Comparison of ENCODE assay signal across 17 mouse cellular contexts in the genomic region with DNA sequence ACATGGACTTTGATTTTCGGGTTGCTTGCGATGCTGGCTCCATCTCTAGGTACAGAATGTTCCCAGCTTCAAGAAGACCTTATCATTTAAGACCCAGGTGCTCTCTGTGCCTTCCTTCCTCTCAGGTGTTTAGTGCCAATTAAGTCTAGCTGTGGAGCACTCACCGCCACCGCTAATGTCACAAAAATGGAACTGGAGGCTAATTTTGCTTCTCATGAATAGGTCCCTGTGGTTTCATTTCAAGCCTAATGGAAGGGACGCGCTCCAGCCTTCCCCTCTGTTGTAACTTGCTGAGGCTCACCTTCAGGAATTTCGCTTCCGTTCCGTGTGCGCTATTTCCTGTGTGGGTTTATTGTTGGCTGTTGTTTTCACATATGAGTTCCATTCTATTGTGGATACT.
DNase-seq lines count a peak whose midpoint lies in the region; ATAC-seq and TF ChIP-seq lines count a peak whose summit lies in the region.
"Had no signal": no experiment of that assay in that cellular context is flagged by ENCODE, and none has a peak within 500 bp of the region (broad histone marks: within the 10 kb centered on the region; RNA-seq: fewer than 3 reads in every experiment).

No protein-coding gene starts in this region.

- TF ChIP-seq CTCF in forebrain, postnatal 0 days (IDR thresholded peaks at IDR 0.05; ENCODE audit: low read depth) = no peak
- TF ChIP-seq CTCF in gastrocnemius, adult 2 months (IDR thresholded peaks at IDR 0.05) = no peak

- H3K4me1 ChIP-seq in hindbrain, embryonic 13.5 days (replicated peaks) = peaks cover 19% of the 10 kb centered on the region
- peaks cover 15% of the 10 kb centered on the region for H3K4me1 ChIP-seq in hindbrain, embryonic 12.5 days
- peaks cover 22% of the 10 kb centered on the region for H3K4me1 ChIP-seq in lung, embryonic 16.5 days (replicated peaks; ENCODE audit: control insufficient read depth, insufficient read depth, low read length)
- peaks cover 19% of the 10 kb centered on the region for H3K4me1 ChIP-seq in forebrain, embryonic 14.5 days (ENCODE audit: control insufficient read depth, insufficient read depth, low read length)
- H3K4me1 ChIP-seq in forebrain, postnatal 0 days (ENCODE audit: insufficient read depth) = peaks cover 13% of the 10 kb centered on the region

- 79% methylated on average over 10 of the region's 10 CpGs for WGBS in hindbrain, embryonic 13.5 days
- WGBS in hindbrain, embryonic 12.5 days = 84% methylated on average over 10 of the region's 10 CpGs
- 82% methylated on average over 10 of the region's 10 CpGs for WGBS in lung, embryonic 16.5 days
- 75% methylated on average over 10 of the region's 10 CpGs for WGBS in forebrain, embryonic 14.5 days
- WGBS in forebrain, postnatal 0 days = 70% methylated on average over 10 of the region's 10 CpGs

- no peak overlapping the region for H3K27ac ChIP-seq in hindbrain, embryonic 13.5 days
- no peak overlapping the region for H3K27ac ChIP-seq in hindbrain, embryonic 12.5 days
- peak overlapping the region; percentile 23; the same call in 1 of the 2 replicates for H3K27ac ChIP-seq in lung, embryonic 16.5 days (ENCODE audit: low read length)
- no peak overlapping the region for H3K27ac ChIP-seq in forebrain, embryonic 14.5 days (ENCODE audit: low read depth, low read length)
- peak overlapping the region; percentile 66; the same call in 1 of the 2 replicates for H3K27ac ChIP-seq in forebrain, postnatal 0 days (ENCODE audit: low read depth, low read length)
- H3K27ac ChIP-seq in gastrocnemius, adult 2 months = no peak overlapping the region
- H3K27ac ChIP-seq: heart, adult 2 months; limb, embryonic 13.5 days; liver, embryonic 14.5 days had no signal

- no peak for DNase-seq in lung, postnatal 36 days
- no peak for DNase-seq in forebrain, embryonic 14.5 days (ENCODE audit: low spot score)
- peak; percentile 4 for DNase-seq in forebrain, postnatal 0 days
- no peak for DNase-seq in right cerebral cortex, adult 2 months (ENCODE audit: low spot score in 2 of 2)
- no peak for DNase-seq in gastrocnemius, adult 2 months
- DNase-seq: cerebellum, adult 9-11 months; kidney, adult 11 months; thymus, postnatal 4 days had no signal

- no peak overlapping the region for H3K9ac ChIP-seq in hindbrain, embryonic 13.5 days
- no peak overlapping the region for H3K9ac ChIP-seq in hindbrain, embryonic 12.5 days
- H3K9ac ChIP-seq in lung, embryonic 16.5 days (ENCODE audit: low read length) = no peak overlapping the region
- H3K9ac ChIP-seq in forebrain, embryonic 14.5 days (ENCODE audit: low read length) = no peak overlapping the region
- H3K9ac ChIP-seq in forebrain, postnatal 0 days = 0 out of 2 replicates have a peak overlapping the region, but pooled peaks have one; percentile 0
- H3K9ac ChIP-seq: hindbrain, embryonic 15.5 days; limb, embryonic 13.5 days; liver, embryonic 14.5 days had no signal

- 0 out of 2 replicates have a peak overlapping the region, but pooled peaks have one; percentile 42 for H3K4me2 ChIP-seq in hindbrain, embryonic 13.5 days
- H3K4me2 ChIP-seq in hindbrain, embryonic 12.5 days (replicated peaks) = no peak overlapping the region
- H3K4me2 ChIP-seq in lung, embryonic 16.5 days (ENCODE audit: low read depth, low read length) = no peak overlapping the region
- H3K4me2 ChIP-seq in forebrain, embryonic 14.5 days (ENCODE audit: low read length) = peak overlapping the region; percentile 35; the same call in 1 of the 2 replicates
- H3K4me2 ChIP-seq in forebrain, postnatal 0 days (ENCODE audit: low read depth) = no peak overlapping the region
- H3K4me2 ChIP-seq: limb, embryonic 13.5 days had no signal

- no peaks in the 10 kb centered on the region for H3K36me3 ChIP-seq in hindbrain, embryonic 13.5 days
- no peaks in the 10 kb centered on the region for H3K36me3 ChIP-seq in hindbrain, embryonic 12.5 days
- no peaks in the 10 kb centered on the region for H3K36me3 ChIP-seq in lung, embryonic 16.5 days (ENCODE audit: control insufficient read depth, insufficient read depth, low read length)
- no peaks in the 10 kb centered on the region for H3K36me3 ChIP-seq in forebrain, embryonic 14.5 days (ENCODE audit: control insufficient read depth, insufficient read depth, low read length)
- H3K36me3 ChIP-seq in forebrain, postnatal 0 days (ENCODE audit: insufficient read depth) = no peaks in the 10 kb centered on the region
- H3K36me3 ChIP-seq: G1E; hindbrain, embryonic 15.5 days; limb, embryonic 13.5 days had no signal

- H3K27me3 ChIP-seq in hindbrain, embryonic 13.5 days = no peaks in the 10 kb centered on the region
- H3K27me3 ChIP-seq in hindbrain, embryonic 12.5 days = no peaks in the 10 kb centered on the region
- no peaks in the 10 kb centered on the region for H3K27me3 ChIP-seq in lung, embryonic 16.5 days (ENCODE audit: control insufficient read depth, insufficient read depth, low read depth, low read length)
- H3K27me3 ChIP-seq in forebrain, embryonic 14.5 days (replicated peaks; ENCODE audit: control insufficient read depth, insufficient read depth, low read length) = no peaks in the 10 kb centered on the region
- H3K27me3 ChIP-seq in forebrain, postnatal 0 days (ENCODE audit: insufficient read depth, low read length) = no peaks in the 10 kb centered on the region
- H3K27me3 ChIP-seq: hindbrain, embryonic 15.5 days; limb, embryonic 13.5 days had no signal

- intact Hi-C loops in gastrocnemius, adult 2 months (cut with DNase I) = no loop called here

- no peak for ATAC-seq in hindbrain, embryonic 13.5 days (ENCODE audit: low FRiP score)
- ATAC-seq in hindbrain, embryonic 12.5 days (ENCODE audit: low FRiP score) = no peak
- ATAC-seq in lung, embryonic 16.5 days (ENCODE audit: low read depth) = no peak
- no peak for ATAC-seq in forebrain, embryonic 14.5 days
- ATAC-seq in forebrain, postnatal 0 days = no peak
- ATAC-seq: CD4-positive, CD25-positive, alpha-beta regulatory T cell, adult 4 months had no signal

- no peak overlapping the region for H3K4me3 ChIP-seq in hindbrain, embryonic 13.5 days
- H3K4me3 ChIP-seq in hindbrain, embryonic 12.5 days = no peak overlapping the region
- no peak overlapping the region for H3K4me3 ChIP-seq in lung, embryonic 16.5 days (ENCODE audit: low read length)
- no peak overlapping the region for H3K4me3 ChIP-seq in forebrain, embryonic 14.5 days (ENCODE audit: low read depth, low read length)
- H3K4me3 ChIP-seq in forebrain, postnatal 0 days (ENCODE audit: low read depth, low read length) = no peak overlapping the region
- no peak overlapping the region; the same call in 1 of the 2 replicates for H3K4me3 ChIP-seq in gastrocnemius, adult 2 months
- H3K4me3 ChIP-seq: heart, adult 2 months; limb, embryonic 13.5 days had no signal

- H3K9me3 ChIP-seq in hindbrain, embryonic 13.5 days = no peaks in the 10 kb centered on the region
- no peaks in the 10 kb centered on the region for H3K9me3 ChIP-seq in hindbrain, embryonic 12.5 days (replicated peaks)
- H3K9me3 ChIP-seq in lung, embryonic 16.5 days (ENCODE audit: control insufficient read depth, low read length) = no peaks in the 10 kb centered on the region
- H3K9me3 ChIP-seq in forebrain, embryonic 14.5 days (replicated peaks; ENCODE audit: control insufficient read depth, low read length) = no peaks in the 10 kb centered on the region
- no peaks in the 10 kb centered on the region for H3K9me3 ChIP-seq in forebrain, postnatal 0 days (ENCODE audit: low read length)
- H3K9me3 ChIP-seq: G1E; hindbrain, embryonic 15.5 days; limb, embryonic 13.5 days had no signal

Comparison
In these comparisons a context has a peak if more than half of its experiments do, and no peak if none do; other contexts are left out.
1. H3K27ac ChIP-seq: peak in lung, embryonic 16.5 days (single experiment) and forebrain, postnatal 0 days (single experiment); none in hindbrain, embryonic 13.5 days (single experiment), hindbrain, embryonic 12.5 days (single experiment), forebrain, embryonic 14.5 days (single experiment) and gastrocnemius, adult 2 months (single experiment).
2. H3K4me2 ChIP-seq: peak in hindbrain, embryonic 13.5 days (single experiment) and forebrain, embryonic 14.5 days (single experiment); none in hindbrain, embryonic 12.5 days (single experiment), lung, embryonic 16.5 days (single experiment) and forebrain, postnatal 0 days (single experiment).